Mouse (Mus musculus) E14TG2a.4 (cell line): ENCODE measurements at regions not wholly inside any gene's neighbourhood (a gene's known extent, or its start where the extent isn't known, plus 50 kb on each side); places are given as distances from the start of the nearest gene placed in this dataset.
"Not testable (repeated sequence)": the region's sequence is repeated elsewhere in the genome, so short reads cannot be mapped to it uniquely, and the experiment has no call there.

Experiments
- CTCF ChIP-seq: conservative IDR thresholded peaks from 2 replicates; pipeline ENCODE4 v1.5.1; 2014; ENCODE audit warnings: low read length
- POU5F1 ChIP-seq: IDR thresholded peaks from 2 replicates; pipeline ENCODE4 v1.6.1; 2014; ENCODE audit warnings: low read length, borderline replicate concordance

DNA sequence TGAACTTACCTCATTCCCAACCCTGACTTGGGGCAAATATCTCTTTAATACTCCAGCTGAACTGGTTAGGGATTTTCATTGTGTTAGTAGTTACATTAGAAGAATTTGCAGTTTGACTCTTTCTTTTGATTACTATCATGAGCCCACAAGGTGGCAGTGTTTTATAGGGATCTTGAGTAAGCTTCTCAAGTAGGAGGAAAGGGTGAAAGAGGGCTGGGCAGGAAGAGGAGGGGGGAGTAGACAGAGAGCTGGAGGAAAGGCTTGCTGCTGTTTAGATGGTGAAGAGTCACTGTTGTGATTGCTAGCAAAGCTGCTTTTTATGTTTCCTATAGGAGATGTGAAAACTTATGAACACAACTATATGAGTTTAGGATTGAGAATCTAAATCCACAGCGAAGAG lies 273.9 kb upstream of the Olfr1507 start:
- peak; percentile 24 for TF ChIP-seq CTCF
- TF ChIP-seq POU5F1: not testable (repeated sequence)
